Mouse (Mus musculus): ENCODE results near the gene Pds5a.
"Not testable (repeated sequence)": the region's sequence is repeated elsewhere in the genome, so short reads cannot be mapped to it uniquely, and the experiment has no call there.

Gene Pds5a

DNA sequence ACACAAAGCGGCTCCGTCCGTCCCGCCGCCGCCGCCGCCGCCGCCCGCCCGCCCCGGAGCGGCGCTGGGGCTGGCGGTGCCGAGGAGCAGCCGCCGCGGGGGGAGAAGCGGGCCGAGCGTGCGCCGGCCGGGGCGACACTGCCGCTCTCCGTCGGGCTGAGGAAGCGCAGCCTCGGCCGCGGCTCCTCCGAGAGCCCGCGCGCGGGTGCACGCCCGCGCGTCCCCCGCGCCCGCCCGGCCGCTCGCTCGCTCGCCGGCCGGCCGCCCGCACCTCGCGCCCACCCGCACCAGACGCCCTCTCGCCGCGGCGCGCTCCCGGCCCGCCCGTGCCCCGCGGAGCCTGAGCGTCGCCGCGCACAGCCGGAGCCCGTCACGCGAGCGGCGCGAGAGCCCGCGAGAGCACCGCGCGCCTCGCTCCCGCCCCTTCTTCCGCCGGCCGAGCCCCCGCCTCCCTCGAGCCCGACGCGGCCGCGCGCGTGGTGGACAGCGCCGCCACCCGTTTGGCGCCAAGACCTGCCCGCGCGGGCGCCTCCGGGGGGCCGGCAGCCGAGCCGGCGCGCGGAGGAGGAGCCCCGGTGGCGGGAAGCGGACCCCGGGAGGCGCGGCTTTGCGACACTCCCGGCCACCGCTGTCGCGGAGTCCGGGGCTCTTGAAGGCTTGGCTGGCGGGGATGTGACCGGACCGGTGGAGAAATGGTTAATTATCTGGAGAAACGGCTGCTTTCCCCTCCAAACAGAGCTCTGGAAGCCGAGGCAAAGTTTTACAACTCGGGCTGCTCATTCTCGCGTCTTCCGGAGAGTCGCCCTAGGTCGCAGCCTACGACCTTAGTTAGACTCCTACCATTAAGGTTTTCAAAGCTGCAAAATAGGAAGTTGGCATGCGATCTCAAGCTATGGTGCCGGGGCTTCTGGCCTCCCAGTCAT, at the start of gene Pds5a:
TSS of gene Pds5a (minus strand) at position 438 of the 923 bp plus-strand sequence.
- peak; percentile 92 for DNase-seq

DNA sequence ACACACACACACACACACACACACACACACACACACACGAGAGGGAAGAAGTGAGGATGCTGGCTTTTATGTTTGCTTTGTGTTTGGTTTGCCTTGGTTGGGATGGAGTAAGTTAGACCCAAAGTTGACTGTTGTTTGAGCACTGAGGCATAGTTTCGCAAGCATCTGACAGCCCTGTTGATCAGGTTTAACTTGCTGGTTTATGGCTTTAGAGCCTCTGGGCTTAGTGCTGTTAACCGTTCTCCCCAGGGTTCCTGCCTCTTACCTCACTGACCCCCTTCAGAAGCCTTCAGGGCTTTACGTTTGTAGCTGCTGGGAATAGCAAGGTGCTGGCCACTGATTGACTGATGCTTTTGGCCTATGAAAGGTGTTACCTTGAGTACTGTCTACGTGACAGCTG, 48.8 kb upstream of the Pds5a start:
- no peak for DNase-seq

DNA sequence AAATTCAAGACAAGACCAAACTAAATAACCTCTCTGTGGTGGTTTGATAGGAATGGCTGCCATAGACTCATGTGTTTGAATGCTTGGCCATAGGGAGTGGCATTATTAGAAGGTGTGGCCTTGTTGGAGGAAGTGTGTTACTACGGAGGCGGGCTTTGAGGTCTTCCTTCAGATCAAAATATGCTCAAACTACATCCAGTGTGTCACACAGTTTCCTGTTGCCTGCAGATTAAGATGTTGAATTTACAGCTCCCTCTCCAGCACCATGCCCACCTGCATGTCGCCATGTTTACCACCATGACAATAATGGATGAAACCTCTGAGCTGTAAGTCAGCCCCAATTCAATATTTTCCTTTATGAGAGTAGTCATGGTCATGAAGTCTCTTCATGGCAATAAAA, 41.3 kb upstream of the Pds5a start:
- no peak for DNase-seq

DNA sequence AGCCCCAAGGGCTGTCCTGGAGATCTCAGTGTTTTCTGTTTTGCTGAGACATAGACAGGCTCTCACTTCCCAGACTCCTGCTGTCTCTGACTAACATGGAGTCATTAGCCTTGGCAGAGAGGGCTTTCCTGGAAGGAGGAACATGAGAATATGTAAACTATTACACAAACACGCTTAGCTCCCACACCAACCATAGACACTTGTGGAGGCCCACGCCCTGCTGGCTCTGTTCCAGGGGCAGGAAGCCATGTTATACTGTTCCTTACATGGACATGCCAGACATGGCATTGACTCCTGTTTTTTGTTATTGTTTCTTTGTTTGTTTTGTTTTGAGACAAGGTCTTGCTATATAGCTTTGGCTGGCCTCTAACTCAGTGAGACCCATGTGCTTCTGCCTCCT, 37.5 kb upstream of the Pds5a start:
- no peak for DNase-seq

DNA sequence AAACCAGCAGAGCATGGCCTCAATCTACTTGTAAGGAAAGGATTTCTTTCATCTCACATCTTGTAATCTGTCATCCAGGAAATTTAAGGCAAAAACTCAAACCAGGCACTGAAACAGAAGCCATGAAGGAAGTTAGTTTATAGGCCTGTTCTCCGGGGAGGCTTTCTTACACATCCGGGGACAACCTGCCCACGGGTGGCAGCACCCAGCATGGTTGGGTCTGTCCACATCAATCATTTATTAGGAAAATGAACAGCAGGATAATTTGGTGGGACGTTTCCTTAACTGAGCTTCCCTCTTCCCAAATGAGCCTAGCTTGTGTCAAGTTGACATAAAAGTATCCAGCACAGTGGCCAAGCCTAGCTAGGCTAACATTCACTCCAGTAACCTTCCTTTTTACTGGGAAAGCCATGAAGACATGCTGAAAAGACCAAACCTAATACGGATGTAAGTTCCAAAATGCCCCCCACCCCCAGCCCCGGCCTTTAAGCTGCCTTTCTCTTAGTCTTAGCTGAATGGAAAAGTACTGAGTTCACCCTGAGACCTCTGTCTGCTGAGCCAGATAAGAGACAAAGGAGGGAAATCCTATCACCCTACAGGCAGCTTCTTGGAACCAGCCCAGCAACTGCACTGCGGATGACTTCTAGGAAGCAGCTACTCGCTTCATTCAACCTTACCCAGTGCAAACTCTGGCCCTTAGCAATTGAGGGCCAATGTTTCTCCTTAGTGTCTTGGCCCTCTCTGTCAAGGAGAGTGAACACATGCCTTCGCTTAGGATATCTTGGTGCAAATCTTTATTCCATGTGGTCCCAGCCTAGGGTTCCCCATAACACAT, 33.3 kb upstream of the Pds5a start:
- DNase-seq = no peak

DNA sequence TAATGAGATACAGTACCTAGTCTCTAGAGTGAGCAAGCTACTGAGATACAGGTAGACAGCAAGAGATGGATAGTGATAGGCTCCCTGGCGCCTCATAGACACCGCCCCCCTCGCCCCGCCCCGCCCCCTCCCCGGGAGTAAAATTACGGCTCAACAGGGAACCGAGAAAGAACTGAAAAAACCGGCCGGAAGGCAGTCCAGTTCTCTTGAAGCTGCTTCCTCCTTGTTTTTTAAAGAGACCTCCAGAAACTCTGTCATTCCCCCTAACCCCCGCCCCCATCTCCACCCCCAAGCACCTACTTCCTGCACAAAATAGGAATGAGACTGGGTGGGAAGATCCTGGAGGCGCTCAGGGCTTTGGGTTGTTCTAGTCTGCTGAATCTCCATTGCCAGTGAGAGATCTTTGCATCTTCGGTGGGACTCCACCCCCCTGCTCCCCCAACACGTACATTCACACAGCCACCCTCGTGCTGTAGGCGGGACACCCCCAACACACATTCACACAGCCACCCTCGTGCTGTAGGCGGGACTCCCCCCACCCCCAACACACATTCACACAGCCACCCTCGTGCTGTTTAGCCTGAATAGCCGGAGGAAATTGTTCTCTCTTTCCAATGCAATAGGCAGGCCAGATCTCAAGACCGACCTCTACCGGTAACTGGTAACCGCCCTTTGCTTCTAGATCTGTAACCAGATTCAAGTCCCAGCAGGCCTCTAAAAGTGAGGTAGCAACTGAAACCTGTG, 26.4 kb upstream of the Pds5a start:
- DNase-seq = peak; percentile 68

DNA sequence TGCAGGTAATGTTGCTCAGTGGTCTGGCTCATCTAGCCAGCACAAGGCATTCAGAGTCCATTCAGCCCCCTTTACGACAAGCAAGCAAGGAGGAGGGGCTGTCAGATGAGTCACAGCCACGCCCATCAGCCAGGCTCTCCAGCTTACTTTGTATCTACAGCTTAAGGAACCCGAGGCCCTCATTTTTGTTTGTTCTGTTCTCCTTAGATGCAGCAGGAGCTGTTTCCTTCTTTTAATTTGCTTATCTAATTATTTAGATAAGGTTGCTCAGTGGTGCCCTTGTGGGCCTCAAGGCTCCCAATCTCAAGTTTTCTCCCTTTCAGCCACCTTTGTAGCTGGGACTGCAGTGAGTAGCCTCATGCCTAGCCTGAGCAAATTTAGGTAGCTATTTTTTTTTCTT, 20.3 kb upstream of the Pds5a start:
- DNase-seq = no peak

DNA sequence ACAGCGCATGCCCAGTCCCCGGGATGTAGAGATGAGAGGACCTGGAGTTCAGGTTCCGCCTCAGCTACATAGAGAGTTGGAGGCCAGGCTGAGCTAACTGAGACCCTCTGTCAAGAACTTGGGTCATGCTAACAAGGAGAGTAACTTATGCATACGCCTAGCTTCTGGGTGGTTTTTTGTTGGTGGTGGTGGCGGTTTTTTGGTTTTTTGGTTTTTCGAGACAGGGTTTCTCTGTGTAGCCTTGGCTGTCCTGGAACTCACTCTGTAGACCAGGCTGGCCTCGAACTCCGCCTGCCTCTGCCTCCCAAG, 19.8 kb upstream of the Pds5a start:
- DNase-seq = not testable (repeated sequence)

DNA sequence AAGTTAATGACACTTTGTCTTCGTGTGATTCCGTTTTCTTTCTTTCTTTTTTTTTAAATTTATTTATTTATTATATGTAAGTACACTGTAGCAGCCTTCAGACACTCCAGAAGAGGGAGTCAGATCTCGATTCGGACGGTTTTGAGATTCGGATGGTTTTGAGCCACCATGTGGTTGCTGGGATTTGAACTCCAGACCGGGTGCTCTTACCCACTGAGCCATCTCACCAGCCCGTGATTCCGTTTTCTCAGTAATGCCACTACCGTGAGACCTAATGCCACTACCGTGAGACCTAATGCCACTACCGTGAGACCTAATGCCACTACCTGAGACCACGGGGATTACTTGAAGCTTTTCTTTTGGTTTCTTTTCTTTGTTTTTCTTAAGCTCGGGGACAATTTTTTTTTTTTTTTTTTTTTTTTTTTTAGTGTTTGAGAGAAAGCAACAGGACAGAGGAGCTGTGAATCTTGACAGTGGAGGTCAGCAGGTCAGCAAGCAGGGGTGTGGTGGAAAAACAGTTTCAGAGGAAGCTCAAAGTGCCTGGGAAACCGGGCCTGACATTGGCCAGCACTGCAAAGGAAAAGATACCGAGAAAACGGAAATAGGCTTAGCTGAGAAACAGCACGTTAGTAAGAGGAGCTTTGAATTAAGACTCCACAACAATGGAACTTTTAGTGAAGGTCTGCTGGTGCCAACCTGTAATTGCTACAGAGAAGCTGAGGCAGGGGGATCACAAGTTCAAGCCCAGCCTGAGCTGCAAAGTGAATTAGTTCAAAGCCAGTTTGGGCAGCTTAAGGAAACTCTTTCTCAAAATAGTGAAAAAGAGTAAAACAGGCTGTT, 19.2 kb upstream of the Pds5a start:
- no peak for DNase-seq

DNA sequence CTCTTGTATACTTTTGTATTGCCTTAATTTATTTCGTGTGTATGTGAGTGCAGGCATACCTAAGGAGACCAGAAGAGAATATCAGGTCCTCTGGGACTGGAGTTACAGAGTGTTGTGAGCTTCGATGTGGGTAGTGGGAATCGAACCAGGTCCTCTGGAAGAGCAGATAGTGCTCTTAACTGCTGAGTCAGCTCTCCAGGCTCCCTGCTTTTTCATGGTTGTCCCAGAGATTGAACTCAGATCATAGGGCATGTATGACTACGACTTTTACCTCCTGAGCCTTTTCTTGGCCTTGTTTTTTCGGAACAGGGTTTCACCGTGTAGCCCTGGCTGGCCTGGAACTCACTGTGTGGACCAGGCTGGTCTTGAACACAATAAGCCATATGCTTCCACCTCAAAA, 17.0 kb upstream of the Pds5a start:
- no peak for DNase-seq

DNA sequence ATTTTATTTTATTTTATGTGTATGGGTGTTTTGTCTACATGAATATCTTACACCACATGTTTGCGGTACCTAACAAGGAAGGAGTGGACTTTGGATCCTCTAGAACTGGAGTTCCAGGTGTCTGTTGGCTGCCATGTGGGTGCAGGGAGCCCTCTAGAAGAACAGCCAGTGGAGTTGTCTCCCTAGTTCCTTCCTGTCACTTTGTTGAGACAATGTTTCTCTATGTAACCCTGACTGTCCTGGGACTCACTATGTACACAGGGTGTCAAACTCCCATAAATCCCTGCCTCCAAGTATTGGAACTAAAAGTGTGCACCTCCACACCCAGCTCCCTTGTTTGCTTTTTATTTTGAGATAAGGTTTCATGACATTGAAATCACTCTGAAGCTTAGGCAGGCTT, 13.4 kb upstream of the Pds5a start:
- DNase-seq = no peak

DNA sequence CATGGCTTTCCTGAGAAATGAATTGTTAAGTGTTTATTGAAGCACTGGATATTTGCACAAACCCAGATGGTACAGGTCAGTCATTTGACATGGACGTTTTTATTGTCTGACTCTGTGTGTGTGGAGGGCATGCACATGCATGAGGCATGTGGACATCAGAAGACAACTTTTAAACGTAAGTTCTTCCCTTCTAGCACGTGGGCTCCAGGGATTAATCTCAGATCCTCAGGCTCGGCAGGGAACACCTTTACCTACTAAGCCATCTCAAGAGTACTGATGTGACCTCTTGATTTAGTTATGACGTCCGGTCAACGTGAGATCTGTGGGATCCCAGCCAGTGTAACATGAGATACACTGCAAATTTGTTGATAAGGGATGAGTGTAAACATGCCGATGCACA, 12.2 kb upstream of the Pds5a start:
- DNase-seq = no peak

DNA sequence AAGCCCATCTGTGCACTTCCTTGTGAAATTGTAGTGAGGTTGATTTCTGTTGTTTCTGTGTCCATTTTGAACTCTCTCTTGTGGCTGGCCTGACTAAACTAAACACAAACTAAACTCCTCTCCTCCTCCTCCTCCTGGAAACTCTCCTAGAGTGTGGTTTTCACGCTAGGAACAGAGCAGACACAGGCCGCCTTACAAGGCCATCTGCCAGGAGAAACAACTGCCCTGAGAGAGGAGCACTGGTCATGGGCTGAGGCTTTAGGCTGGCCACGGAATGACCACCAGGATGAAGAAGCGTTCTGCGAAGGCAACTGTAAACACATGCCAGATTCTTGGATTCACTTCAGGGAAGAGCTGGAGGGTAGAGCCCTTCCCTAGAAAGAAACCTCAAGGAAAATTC, 8.9 kb upstream of the Pds5a start:
- DNase-seq = no peak

DNA sequence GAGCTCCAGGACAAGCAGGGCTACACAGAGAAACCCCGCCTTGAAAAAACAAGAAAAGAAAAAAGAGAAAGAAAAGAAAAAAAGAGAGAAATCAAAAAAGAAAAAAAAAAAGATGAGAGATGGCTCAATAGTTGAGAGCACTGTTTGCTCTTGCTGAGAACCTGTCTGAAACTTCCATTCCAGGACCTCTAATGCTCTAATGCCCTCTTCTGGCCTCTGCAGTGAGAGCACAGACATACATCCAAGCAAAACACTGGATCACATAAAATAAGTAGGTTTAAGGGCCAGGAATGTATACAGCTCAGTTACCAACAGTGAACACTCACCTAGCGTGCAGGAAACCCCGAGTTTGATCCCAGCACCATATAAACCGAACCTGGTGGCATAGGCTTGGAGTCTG, 8.1 kb upstream of the Pds5a start:
- no peak for DNase-seq

DNA sequence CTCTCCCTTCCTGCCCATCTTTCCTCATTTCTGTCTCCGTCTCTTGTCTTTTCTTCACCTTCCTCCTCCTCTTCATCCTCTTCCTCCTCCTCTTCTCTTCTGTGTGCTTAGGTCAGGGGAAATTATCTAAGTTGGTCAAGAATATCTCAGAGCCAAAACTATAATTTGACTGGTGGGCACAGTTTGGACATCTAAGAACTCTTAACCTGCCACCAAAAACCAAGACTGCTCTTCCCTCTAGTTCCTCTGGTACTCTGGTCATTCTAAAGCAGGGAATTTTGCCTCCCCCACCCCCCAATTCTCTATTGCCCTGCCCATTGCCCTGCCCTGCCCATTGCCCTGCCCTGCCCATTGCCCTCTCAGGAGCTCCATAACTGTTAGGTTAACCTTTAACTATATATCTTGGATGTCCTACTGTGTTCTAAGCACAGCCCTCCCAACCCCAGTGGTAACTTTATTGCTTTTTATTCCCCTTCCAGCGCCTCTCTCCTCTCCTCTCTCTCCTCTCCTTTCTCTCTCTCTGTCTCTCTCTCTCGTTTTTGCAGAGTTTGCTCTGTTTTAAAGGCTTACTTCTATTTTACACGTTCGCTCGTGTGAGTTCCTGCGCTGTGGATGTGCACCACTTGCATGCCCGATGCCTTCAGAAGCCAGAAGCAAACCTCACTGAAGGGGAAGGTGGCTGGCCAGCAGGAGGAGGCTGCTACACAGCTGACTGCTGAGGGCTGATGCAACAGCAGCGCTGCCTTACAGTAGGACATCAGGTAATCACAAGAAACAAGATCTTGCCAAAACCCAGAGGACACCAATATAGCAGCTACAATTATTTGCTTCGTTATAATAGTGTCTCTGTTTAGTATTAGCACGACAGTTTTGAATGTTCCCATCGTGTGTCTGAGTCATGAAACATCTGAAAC, 6.9 kb upstream of the Pds5a start:
- no peak for DNase-seq

DNA sequence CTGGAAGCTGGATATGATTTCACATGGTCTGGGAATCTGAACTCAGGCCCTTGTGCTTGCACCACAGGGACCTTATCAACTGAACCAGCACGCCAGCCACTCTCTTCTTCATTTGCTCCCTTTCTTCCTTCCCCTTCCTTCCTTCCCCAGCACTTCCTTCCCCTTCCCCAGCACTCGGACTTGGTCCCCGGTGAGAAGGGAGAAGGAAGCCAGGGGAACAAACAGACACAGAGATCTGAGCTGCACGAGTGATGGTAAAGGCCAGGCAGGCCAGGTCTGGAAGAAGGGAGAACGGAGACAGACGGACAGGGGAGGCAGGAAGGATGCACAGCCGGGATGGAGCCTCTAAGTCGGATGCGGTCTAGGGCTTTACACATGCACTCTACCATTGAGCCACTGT, 5.2 kb upstream of the Pds5a start:
- no peak for DNase-seq

DNA sequence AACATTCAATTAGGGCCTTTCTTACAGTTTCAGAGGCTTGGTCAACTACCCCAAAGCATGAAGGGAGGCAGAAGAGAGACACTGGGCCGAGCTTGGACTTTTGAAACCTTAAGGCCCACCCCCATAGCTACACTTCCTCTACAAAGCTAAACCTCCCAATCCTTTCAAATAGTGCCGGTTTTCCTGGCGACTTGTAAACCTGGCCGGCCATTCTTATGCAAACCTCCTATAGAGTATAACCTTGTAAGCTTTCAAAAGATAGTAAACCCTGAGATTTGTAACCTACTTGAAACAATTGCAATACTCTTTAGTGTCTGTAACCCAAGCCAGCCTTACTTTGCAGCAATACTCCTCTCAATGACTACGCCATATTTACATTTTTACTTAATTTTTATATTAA, 2.0 kb upstream of the Pds5a start:
- no peak for DNase-seq

DNA sequence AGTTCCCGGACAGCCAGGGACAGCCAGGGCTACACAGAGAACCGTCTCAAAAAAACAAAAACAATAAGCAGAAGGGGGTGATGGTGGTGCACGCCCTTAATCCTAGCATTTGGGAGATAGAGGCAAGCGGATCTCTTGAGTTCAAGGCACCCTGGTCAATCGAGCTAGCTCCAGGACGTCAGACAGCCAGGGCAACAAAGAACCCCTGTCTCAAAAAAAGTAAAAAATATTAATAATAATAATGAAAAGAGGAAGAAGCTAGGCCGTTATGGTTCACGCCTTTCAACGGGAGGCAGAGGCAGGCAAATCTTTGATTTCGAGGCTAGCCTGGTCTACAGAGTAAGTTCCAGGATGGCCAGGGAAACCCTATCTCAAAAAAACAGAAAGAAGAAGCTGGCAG, 1.1 kb upstream of the Pds5a start:
- no peak for DNase-seq

DNA sequence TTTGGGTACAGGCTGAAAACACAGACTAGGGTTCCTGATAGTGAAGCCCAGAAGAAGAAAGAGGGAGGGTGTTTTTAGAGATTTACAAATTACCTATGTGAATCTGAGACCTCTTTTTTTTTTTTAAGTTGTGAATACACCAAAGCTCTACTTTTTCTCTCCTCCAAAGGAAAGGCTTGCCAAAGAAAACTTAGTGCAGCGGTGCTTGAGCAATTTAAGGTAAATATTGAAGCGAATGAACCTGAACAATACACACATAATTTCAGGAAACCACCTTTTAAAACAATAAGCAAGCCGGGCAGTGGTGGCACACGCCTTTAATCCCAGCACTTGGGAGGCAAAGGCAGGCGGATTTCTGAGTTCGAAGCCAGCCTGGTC, 675 bp upstream of the Pds5a start:
- no peak for DNase-seq

DNA sequence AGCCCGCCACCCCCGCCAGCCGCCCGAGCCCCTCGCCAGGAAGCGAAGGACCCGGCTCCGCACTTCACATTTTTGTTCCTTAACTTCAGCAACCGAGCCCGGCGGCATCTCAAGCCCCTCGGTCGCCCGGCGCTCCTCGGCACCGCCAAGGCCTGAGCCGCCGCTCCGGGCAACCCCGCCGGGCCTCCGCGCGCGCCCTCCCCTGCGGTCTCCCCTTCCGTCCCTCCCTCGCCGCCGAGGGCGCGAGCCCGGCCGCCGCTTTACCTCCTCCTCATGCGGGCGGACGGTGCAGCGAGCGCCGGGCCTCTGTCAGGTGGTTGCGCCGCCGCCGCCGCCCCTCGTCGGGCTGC, 612 bp downstream of the Pds5a start:
- peak; percentile 79 for DNase-seq

DNA sequence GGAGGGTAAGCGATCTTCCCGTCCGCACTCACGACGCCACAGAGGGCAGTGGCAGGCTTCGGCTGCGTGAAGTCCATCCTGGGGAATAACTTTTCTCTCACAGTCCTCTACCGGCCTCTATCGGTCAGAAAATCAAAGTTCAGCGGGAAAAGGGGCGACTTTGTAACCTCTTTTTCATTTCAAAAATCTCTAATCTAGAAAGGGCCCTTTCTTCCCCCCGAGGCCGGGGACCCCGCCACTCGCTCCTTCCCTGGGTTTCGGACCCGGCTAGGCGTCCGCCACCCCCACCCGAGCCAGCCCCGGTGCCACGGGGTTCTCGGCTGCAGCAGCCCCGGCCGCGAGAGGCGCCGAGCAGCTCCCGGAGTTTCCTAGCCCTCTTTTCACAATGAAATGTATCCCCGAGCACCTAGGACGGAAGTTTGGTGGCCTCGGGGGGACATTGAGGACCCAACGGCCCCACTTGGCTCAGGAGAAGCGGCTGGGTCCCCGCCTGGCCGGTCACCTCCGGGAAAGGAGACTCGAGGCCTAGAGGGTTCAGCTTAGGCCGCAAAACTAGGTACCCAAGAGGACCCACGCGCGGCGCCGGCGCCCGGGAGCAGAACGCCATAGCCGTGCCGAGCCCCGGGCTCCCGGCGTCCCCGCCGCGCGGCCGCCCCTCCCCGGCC, 1.1 kb downstream of the Pds5a start:
- peak; percentile 70 for DNase-seq
